Mouse (Mus musculus) hindbrain, embryonic 11.5 days (tissue): ENCODE results near the gene Bahcc1. TPM values are rescaled to one million over a fixed set of nuclear protein-coding genes. Genes with fewer than 3 reads are reported as not detected.

Source experiments
- ATAC-seq: fragments of 200-750 bp; cut with Nextera tagmentation; 2 replicates; pipeline ENCODE4 v1.8.0; 2017; ENCODE audit warnings: mild to moderate bottlenecking, moderate TSS enrichment, moderate library complexity; ENCODE audit not compliant: low FRiP score
- DNase-seq: peaks from one replicate; pipeline ENCODE4 v3.0.0-alpha.2; 2015; ENCODE audit warnings: low spot score
- H3K27ac ChIP-seq: fragments of 300-500 bp; sonication (generic); 2 replicates; pipeline ENCODE4 v1.5.1; 2014; ENCODE audit warnings: mild to moderate bottlenecking, low read depth, low read length
- H3K27me3 ChIP-seq: fragments of 300-500 bp; sonication (generic); 2 replicates; pipeline ENCODE4 v1.6.1; 2014; ENCODE audit warnings: mild to moderate bottlenecking, low read length, moderate library complexity, mixed read lengths; ENCODE audit not compliant: control insufficient read depth, insufficient read depth
- H3K36me3 ChIP-seq: fragments of 300-500 bp; sonication (generic); 2 replicates; pipeline ENCODE4 v1.6.1; 2014; ENCODE audit warnings: mild to moderate bottlenecking, low read length, moderate library complexity, mixed read lengths; ENCODE audit not compliant: control insufficient read depth, insufficient read depth
- H3K4me1 ChIP-seq: fragments of 300-500 bp; sonication (generic); replicated peaks from 2 replicates; pipeline ENCODE4 v1.6.1; 2014; ENCODE audit warnings: low read length, mixed read lengths; ENCODE audit not compliant: control insufficient read depth, insufficient read depth
- H3K4me2 ChIP-seq: fragments of 300-500 bp; sonication (generic); replicated peaks from 2 replicates; pipeline ENCODE4 v1.6.1; 2014; ENCODE audit warnings: mild to moderate bottlenecking, low read depth, low read length
- H3K4me3 ChIP-seq: fragments of 300-500 bp; sonication (generic); 2 replicates; pipeline ENCODE4 v1.5.1; 2014; ENCODE audit warnings: low read depth, low read length
- H3K9ac ChIP-seq: fragments of 300-500 bp; sonication (generic); 2 replicates; pipeline ENCODE4 v1.6.1; 2014; ENCODE audit warnings: low read depth, low read length
- H3K9me3 ChIP-seq: fragments of 300-500 bp; sonication (generic); 2 replicates; pipeline ENCODE4 v1.6.1; 2016; ENCODE audit warnings: low read length; ENCODE audit not compliant: control insufficient read depth
- WGBS: fragments of 180-500 bp; shearing (Covaris S2); extraction: QIAGEN DNeasy Blood & Tissue Kit; methylation state at CpG from one replicate; pipeline ENCODE4 v1.1.7; 2014; 5-methylcytosine and 5-hydroxymethylcytosine counted together
- polyA plus RNA-seq: library from polyadenylated mRNA; unstranded; fragments of >200 nt; fragmentation: Nextera tagmentation; extraction: Ambion mirVana; gene quantifications from 2 replicates; pipeline ENCODE4 v1.2.1, GENCODE M21; 2014

Gene Bahcc1
- polyA plus RNA-seq, 1 experiment from 2014 or later: 23.1 TPM

GRCm38 (mm10) chr11:120225256-120226195 is 7.2 kb upstream of the Bahcc1 start:
- peak overlapping the region; percentile 67 for H3K9ac ChIP-seq
- H3K27me3 ChIP-seq: no peaks in the 10 kb centered on the region
- H3K36me3 ChIP-seq: no peaks in the 10 kb centered on the region
- H3K4me3 ChIP-seq: peak overlapping the region; percentile 19
- DNase-seq: peak; percentile 64
- peak overlapping the region; percentile 81 for H3K27ac ChIP-seq
- peak overlapping the region; percentile 52 for H3K4me2 ChIP-seq
- WGBS: 7% methylated on average over 36 of the region's 36 CpGs
- no peaks in the 10 kb centered on the region for H3K9me3 ChIP-seq
- ATAC-seq: no peak
- peaks cover 53% of the 10 kb centered on the region for H3K4me1 ChIP-seq

GRCm38 (mm10) chr11:120226421-120227280 is 6.1 kb upstream of the Bahcc1 start:
- H3K9ac ChIP-seq: peak overlapping the region; percentile 21; the same call in 1 of the 2 replicates
- ATAC-seq (no peak), DNase-seq (peak; percentile 30)
- WGBS: 56% methylated on average over 12 of the region's 12 CpGs
- no peaks in the 10 kb centered on the region for H3K27me3 ChIP-seq
- no peaks in the 10 kb centered on the region for H3K36me3 ChIP-seq
- peaks cover 52% of the 10 kb centered on the region for H3K4me1 ChIP-seq
- no peaks in the 10 kb centered on the region for H3K9me3 ChIP-seq
- peak overlapping the region; percentile 81 for H3K27ac ChIP-seq
- no peak overlapping the region for H3K4me3 ChIP-seq
- H3K4me2 ChIP-seq: 0 out of 2 replicates have a peak overlapping the region, but pooled peaks have one; percentile 0

GRCm38 (mm10) chr11:120227571-120228051 is 5.1 kb upstream of the Bahcc1 start:
- Histone ChIP-seq H3K4me1 (peaks cover 54% of the 10 kb centered on the region), H3K27me3 (no peaks in the 10 kb centered on the region), H3K9me3 (no peaks in the 10 kb centered on the region), H3K36me3 (no peaks in the 10 kb centered on the region), H3K27ac (0 out of 2 replicates have a peak overlapping the region, but pooled peaks have one; percentile 34), H3K4me2 (peak overlapping the region; percentile 79), H3K4me3 (0 out of 2 replicates have a peak overlapping the region, but pooled peaks have one; percentile 10), H3K9ac (peak overlapping the region; percentile 99)
- DNase-seq: no peak
- 32% methylated on average over 8 of the region's 8 CpGs for WGBS
- no peak for ATAC-seq

GRCm38 (mm10) chr11:120228116-120228890 is 4.4 kb upstream of the Bahcc1 start:
- ATAC-seq (no peak), DNase-seq (peak; percentile 32)
- H3K4me3 ChIP-seq: peak overlapping the region; percentile 87
- WGBS: 43% methylated on average over 9 of the region's 9 CpGs
- H3K9me3 ChIP-seq: no peaks in the 10 kb centered on the region
- no peaks in the 10 kb centered on the region for H3K36me3 ChIP-seq
- H3K4me1 ChIP-seq: peaks cover 54% of the 10 kb centered on the region
- no peaks in the 10 kb centered on the region for H3K27me3 ChIP-seq
- H3K4me2 ChIP-seq: peak overlapping the region; percentile 79
- H3K9ac ChIP-seq: peak overlapping the region; percentile 99
- H3K27ac ChIP-seq: peak overlapping the region; percentile 69

GRCm38 (mm10) chr11:120228911-120229437 is 3.8 kb upstream of the Bahcc1 start:
- Histone ChIP-seq H3K36me3 (no peaks in the 10 kb centered on the region), H3K27me3 (no peaks in the 10 kb centered on the region), H3K4me3 (peak overlapping the region; percentile 87), H3K4me2 (peak overlapping the region; percentile 79), H3K9me3 (no peaks in the 10 kb centered on the region), H3K27ac (peak overlapping the region; percentile 69), H3K9ac (peak overlapping the region; percentile 99), H3K4me1 (peaks cover 47% of the 10 kb centered on the region)
- WGBS: 16% methylated on average over 7 of the region's 7 CpGs
- DNase-seq (peak; percentile 54), ATAC-seq (no peak)

GRCm38 (mm10) chr11:120229861-120230751 is 2.6 kb upstream of the Bahcc1 start:
- H3K9ac ChIP-seq: peak overlapping the region; percentile 99
- no peak for ATAC-seq
- no peaks in the 10 kb centered on the region for H3K36me3 ChIP-seq
- H3K27ac ChIP-seq: peak overlapping the region; percentile 99
- no peaks in the 10 kb centered on the region for H3K9me3 ChIP-seq
- WGBS: 2% methylated on average over 42 of the region's 42 CpGs
- H3K27me3 ChIP-seq: no peaks in the 10 kb centered on the region
- H3K4me3 ChIP-seq: peak overlapping the region; percentile 87
- peak; percentile 79 for DNase-seq
- peaks cover 38% of the 10 kb centered on the region for H3K4me1 ChIP-seq
- peak overlapping the region; percentile 79 for H3K4me2 ChIP-seq

GRCm38 (mm10) chr11:120230841-120231370 is 1.8 kb upstream of the Bahcc1 start:
- H3K27ac ChIP-seq: peak overlapping the region; percentile 99
- peak overlapping the region; percentile 79 for H3K4me2 ChIP-seq
- H3K9ac ChIP-seq: peak overlapping the region; percentile 99
- under 1% methylated on average over 40 of the region's 58 CpGs for WGBS
- peak; percentile 77 for DNase-seq
- no peaks in the 10 kb centered on the region for H3K9me3 ChIP-seq
- peak overlapping the region; percentile 87 for H3K4me3 ChIP-seq
- peaks cover 33% of the 10 kb centered on the region for H3K4me1 ChIP-seq
- ATAC-seq: no peak; the same call in 1 of the 2 replicates
- no peaks in the 10 kb centered on the region for H3K27me3 ChIP-seq
- no peaks in the 10 kb centered on the region for H3K36me3 ChIP-seq
